13 mouse cellular contexts compared by ENCODE assay signal in the genomic region with DNA sequence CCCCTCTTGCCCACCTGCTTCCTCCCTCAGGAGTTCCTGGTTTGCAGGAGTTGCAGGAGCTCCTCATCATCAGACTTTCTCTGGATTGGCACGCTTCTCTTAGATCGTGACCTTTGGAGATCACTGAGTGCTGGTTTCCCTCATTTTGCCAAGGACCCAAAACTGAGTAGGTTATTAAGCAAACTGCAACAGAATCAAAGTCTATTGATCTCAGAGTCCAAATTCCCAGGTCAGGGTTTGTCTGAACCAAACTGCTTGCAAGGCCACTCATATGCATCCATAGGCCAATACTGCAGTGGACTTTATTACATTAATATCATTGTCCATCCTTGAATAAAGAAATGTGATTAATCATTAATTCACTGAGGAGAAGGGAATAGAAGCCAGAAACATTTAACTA.
"Had no signal": no experiment of that assay in that cellular context is flagged by ENCODE, and none has a peak within 500 bp of the region (broad histone marks: within the 10 kb centered on the region; RNA-seq: fewer than 3 reads in every experiment).

No protein-coding gene starts in this region.

- H3K9me3 ChIP-seq: midbrain, embryonic 13.5 days; midbrain, embryonic 15.5 days; neural tube, embryonic 12.5 days had no signal

- H3K9ac ChIP-seq: lung, embryonic 14.5 days; midbrain, embryonic 13.5 days; midbrain, embryonic 15.5 days; neural tube, embryonic 12.5 days had no signal

- H3K27ac ChIP-seq: midbrain, embryonic 13.5 days; midbrain, embryonic 15.5 days; neural tube, embryonic 12.5 days had no signal

- ATAC-seq: midbrain, embryonic 13.5 days; midbrain, embryonic 15.5 days had no signal

- H3K4me1 ChIP-seq: midbrain, embryonic 13.5 days; midbrain, embryonic 15.5 days; neural tube, embryonic 12.5 days had no signal

- H3K27me3 ChIP-seq: midbrain, embryonic 13.5 days; midbrain, embryonic 15.5 days; neural tube, embryonic 12.5 days had no signal

- H3K36me3 ChIP-seq: midbrain, embryonic 13.5 days; midbrain, embryonic 15.5 days; neural tube, embryonic 12.5 days had no signal

- H3K4me3 ChIP-seq: midbrain, embryonic 13.5 days; midbrain, embryonic 15.5 days; neural tube, embryonic 12.5 days had no signal

- H3K4me2 ChIP-seq: lung, embryonic 14.5 days; midbrain, embryonic 11.5 days; midbrain, embryonic 13.5 days; midbrain, embryonic 15.5 days; neural tube, embryonic 12.5 days had no signal

- DNase-seq: lung, adult 18-20 months; lung, embryonic 14.5 days; lung, postnatal 10 days; lung, postnatal 4 days; right cerebral cortex, postnatal 14 days; spleen, adult 18-20 months; thymus, adult 18-20 months; thymus, postnatal 14 days; thymus, postnatal 36 days had no signal
